Mouse (Mus musculus): ENCODE data around the gene Slc25a3. TPM values are rescaled to one million over a fixed set of nuclear protein-coding genes. Genes with fewer than 3 reads are reported as not detected.
A peak's percentile ranks its signal among the peaks of the same experiment; 100 is the strongest.

Slc25a3 gene
- total RNA-seq, 2 experiments from 2014 or later, result 388 to 413 TPM

DNA sequence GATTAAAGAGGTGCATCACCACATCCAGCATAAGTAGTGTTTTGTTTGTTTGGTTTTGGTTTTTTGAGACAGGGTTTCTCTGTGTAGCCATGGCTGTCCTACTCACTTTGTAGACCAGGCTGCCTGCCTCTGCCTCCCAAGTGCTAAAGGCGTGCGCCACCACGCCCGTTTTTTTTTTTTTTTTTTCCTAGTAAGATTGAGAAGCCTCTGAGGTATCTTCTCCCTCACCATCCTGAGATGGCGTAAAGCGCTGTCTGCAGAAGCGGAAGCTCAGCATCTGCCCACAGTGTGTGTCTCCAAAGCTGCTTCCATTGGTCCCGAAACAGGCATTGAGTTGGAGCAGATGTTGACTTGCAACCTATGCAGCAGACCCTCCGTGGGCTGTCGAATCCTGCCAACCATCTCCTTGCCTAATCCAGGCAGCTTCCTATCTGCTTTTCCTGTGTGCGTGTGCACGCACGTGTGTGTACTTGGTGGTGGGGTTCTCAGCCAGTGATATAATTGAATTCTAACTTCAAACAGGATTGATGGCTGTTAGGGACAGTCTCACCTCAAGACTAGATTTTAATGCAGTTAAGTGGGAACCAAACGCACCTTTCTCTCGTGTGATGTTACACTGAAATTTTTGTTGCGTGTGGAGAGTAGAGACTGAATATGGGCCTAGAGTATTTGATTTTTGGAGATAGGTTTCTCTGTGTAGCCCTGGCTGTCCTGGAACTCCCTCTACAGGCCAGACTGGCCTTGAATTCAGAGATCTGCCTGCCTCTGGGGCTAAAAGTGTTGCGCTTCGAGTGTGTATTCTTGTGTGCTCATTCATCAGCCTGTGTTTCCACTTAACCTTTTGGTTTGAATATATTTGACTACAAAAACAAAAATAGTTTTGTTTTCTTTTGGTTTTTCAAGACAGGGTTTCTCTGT is 19.7 kb upstream of the Slc25a3 start:
- DNase-seq, result no peak
- intact Hi-C loops (cut with DNase I), result no loop called here

DNA sequence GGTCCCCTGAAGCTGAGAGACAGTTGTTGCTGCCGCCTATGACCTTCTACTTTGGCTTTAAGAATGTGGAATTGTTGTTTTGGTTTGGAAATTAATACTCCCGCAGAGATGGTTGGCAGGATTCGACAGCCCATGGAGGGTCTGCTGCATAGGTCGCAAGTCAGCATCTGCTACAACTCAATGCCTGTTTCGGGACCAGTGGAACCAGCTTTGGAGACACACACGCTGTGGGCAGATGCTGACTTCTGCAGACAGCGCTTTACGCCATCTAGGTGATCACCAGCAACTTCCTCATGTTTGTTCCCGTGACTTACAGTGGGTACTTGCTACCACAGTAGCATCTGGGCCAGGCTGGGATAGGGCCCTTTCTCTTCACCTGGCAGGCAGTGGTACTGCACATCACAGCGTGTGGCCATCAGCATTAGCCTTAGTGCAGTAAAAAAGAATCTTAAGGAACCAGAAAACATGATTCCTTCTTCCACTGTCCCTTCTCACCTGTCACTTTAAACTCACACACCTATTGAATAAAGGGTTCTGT is 18.9 kb upstream of the Slc25a3 start:
- intact Hi-C loops (cut with DNase I), result no loop called here
- no peak for DNase-seq

DNA sequence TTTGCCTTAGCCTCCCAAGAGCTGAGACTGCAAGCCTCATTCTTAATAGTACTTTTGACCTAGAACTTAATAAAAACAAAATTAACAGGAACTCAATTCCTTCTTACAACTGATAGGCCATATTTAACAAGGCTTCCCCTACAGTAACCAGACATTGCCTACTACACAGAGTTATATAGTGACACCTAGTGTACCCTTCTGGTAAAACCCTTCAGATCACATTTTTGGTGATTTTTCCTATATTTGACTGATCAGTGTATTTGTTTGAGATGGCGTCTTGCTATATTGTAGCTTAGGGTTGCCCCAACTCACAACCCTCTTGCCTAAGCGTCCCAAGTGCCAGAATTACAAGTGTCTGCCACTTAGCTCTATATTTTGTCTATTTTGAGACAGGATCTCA is 17.7 kb upstream of the Slc25a3 start:
- DNase-seq, result no peak
- intact Hi-C loops (cut with DNase I), result no loop called here

DNA sequence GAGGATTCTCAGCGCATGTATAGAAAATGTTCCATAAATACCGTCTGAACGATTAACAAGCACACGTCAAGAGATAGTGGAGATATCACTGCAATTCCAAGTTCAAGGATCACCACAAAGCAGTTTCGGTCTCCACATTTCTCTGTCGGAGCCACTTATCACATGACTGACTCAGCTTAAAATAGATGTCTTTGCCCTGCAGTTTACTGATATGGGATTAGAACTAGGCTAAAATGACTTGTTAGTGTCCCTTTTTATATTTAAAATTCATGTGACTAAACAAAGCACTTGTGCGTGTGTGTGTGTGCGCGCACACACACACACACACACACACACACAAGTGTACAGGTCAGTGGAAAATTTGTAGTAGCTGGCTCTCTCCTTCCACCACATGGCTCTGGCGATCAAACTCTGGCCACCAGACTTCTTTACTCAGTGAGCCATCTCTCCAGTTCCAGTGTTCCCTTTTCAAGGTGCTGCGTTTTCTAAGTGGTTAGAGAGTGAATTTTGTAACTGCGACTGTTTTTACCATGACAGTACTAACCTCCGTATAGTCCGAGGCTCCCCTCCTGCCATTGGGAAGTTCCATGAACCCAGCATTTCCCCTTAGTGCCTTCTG is 15.4 kb upstream of the Slc25a3 start:
- DNase-seq, result no peak
- intact Hi-C loops (cut with DNase I), result loop anchor here (5.0 kb wide), 1 partner anchor 77 kb away; no protein-coding TSS in a partner anchor

DNA sequence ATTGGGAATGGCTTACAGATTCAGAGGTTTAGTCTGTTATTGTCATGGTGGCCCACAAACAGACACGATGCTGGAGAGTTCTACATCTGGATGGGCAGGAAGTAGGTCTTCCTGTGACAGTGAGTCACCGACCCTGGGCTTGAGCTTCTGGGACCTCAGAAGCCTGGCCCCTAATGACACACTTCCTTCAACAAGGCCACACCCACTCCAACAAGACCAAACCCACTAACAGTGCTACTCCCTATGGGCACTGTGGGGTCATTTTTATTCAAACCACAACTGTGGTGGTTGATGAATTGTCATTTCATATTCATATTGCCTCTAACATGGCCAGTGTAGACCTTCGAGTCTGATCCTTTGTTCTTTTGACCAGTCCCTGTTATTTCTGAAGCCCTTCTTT is 14.5 kb upstream of the Slc25a3 start:
- intact Hi-C loops (cut with DNase I), result loop anchor here (5.0 kb wide), 1 partner anchor 76 kb away; no protein-coding TSS in a partner anchor

DNA sequence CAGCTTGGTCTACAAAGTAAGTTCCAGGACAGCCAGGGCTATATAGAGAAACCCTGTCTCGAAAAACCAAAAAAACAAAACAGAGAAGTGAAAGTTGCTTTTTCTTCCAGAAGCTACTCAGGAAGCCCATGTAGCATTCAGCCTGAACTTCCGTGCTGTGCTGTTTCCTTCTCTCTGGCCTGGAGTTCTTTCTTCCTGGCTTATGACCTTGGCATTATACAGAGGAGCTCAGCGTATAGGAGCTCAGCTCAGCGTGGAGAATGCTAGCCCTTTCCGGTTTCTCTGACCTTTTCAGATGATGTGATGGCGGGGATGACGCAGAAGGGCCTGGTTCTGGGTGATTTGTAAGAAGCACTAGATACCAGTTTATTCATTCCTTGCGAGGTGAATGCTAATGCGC is 13.5 kb upstream of the Slc25a3 start:
- intact Hi-C loops (cut with DNase I), result loop anchor here (5.0 kb wide), 1 partner anchor 75 kb away; no protein-coding TSS in a partner anchor

More for the DNA sequence above, 14.5 kb upstream of the Slc25a3 start:
- DNase-seq, result no peak

DNA sequence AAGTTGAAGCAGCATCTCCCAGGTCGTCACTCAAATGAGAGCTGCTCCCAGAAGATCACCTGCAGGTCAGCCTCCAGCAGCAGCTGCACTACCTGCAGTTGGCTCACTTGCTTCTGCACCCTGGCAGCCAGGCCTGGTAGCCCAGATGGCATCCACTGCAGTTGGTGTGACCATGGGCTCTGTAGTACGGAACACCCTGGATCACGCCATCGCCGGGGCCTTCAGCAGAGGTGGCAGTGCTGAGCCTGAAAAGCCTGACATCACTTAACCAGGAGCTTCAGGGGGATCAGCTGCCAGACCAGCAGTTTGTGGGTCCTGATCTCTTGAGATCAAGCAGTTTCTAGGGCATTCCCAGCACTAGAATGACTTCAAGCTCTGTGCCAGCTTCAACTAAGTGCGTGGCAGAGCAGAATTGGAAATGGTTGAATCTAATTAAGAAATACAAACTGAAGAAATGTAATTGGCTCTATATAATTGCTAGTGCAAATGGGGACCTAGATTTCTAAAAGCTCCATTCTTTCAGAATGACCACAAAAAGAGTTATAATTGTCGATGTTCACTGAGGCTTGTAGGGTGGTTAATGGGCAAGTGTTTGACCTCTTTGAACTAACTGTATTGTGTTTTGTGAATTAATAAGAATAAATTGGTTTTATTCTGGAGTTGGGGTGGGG is 11.6 kb upstream of the Slc25a3 start:
- intact Hi-C loops (cut with DNase I), result loop anchor here (5.0 kb wide), 1 partner anchor 73 kb away; no protein-coding TSS in a partner anchor
- DNase-seq, result no peak

More for the DNA sequence above, 13.5 kb upstream of the Slc25a3 start:
- DNase-seq, result no peak

DNA sequence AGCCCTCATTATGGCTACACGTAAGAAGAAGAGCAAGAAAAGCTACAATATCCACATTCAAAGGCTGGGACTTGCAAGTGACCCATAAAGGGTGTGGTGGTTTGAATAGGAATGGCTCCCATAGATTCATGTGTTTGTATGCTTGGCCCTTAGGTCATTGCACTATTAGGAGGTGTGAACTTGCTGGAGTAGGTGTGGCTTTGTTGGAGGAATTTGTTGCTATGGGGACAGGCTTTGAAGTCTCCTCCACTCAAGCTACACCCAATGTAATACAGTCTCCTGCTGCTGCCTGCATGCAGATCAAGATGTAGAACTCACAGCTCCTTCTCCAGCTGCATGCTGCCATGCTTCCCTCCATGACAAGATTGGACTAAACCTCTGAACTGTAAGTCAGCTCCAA is 7.7 kb upstream of the Slc25a3 start:
- no peak for DNase-seq
- intact Hi-C loops (cut with DNase I), result no loop called here

DNA sequence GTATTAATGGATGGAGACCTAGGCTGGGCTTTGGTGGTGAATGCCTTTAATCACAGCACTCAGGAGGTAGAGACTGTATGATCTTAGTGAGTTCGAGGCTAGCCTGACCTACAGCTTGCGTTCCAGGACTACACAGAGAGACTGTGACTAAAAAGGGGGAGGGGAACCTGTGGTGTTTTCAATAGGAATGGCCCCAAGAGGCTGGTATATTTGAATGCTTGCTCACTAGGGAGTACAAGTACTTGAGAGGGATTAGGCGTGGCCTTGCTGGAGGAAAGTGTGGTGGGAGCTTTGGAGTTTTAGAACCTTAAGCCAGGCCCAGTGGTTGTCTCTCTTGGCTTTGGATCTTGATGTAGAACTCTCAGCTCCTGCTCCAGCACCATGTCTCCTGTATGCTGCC is 6.9 kb upstream of the Slc25a3 start:
- no peak for DNase-seq
- intact Hi-C loops (cut with DNase I), result no loop called here

DNA sequence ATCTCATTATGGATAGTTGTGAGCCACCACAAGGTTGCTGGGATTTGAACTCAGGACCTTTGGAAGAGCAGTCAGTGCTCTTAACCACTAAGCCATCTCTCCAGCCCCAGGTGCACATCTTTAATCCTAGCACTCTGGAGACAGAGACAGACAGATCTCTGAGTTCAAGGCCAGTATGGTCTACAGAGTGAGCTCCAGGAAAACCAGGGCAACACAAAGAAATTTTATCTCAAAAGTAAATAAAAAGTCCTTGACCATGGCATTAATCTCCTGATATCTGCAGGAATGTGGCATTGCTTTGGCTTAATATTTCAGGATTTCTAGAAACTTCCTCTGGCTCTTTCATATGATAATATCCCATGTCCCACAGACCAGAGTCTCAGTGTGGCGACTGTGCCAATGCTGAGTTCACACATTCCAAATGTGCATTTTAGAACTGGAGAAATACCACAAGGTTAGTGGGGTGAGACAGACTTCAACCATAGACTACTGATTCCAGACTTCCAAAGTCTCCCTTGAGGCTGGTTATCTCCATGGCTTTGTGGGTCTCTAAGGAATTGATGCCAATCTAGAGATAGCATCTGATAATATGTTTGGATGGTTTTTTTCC is 4.8 kb upstream of the Slc25a3 start:
- intact Hi-C loops (cut with DNase I), result no loop called here
- DNase-seq, result no peak

DNA sequence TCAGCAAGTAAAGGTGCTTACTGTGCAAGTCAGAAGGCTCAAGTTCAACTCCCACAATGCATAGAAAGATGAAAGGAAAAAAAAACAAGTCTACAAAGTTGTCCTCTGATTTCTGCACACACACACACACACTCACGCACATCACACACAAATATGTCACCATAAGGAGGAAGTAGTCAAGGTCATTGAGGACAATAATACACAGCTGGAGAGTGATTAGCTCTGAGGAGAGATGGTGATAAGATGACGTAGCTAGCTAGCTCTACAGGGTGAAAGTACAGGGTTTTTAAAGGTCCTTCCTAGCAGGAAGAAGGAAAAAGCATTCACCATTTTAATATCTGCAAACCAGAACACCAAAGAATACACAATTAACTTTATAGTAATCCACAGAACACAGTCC is 3.5 kb upstream of the Slc25a3 start:
- no peak for DNase-seq
- intact Hi-C loops (cut with DNase I), result no loop called here

DNA sequence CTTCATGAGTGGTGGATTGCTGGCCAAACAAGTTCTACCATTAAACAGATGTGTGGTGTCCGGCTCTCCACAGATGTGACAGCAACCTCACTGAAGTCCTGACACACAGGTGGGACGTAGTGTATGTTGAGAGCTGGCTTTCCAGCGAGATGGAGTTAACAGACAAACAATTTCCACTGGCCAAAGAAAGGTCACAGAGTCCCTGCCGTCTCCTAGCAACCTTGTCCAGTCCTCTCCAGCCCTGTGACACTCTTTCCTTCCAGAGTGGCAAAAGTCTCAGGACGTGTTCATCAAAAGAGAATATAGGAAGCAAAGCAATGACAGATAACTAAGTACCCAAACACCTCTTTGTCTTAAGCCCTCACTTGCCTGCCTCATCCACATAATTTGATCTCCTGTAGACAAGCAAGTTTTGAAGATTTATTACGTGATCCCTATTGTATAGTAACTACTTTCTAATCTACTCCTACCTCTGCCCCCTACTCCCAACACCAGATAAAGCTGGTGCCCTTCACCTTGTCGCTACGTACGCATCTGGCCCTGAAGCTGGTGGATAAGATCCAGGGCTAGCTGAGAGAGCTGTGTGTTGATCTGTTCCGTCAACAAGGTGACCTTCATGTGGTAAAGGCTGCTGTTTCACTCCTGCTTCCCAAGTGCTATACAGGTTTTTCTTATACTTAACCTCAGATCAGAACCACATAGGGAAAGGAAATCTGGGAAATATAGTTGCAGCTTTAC is 2.9 kb upstream of the Slc25a3 start:
- DNase-seq, result no peak
- intact Hi-C loops (cut with DNase I), result no loop called here

DNA sequence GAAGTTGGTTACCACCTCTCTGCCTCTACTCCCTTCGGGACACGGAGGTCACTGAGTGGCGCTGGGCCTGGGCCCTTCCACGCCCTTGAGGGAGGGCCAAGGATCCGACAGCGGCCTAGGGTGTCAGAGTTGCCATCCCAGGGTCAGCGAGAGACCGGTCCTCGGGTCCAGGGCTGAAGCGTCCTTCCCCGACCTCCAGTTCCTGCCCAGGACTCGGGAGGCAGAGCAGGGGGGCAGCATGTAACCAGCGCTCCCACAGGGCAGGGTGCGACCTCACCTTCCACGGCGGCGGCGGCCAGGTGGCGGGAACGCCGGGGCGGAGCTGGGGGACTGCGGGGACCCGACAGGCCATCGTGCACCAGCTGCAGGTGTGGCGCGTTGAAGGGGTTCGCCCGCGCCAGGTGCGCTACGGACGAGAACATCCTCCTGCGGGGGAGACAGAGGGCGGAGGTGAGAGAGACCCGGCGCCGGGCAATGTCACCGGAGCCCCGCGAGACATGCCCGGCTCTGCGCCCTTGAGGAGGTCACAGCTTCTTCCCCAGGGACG is 505 bp downstream of the Slc25a3 start:
- intact Hi-C loops (cut with DNase I), result no loop called here
- peak; percentile 29 for DNase-seq

DNA sequence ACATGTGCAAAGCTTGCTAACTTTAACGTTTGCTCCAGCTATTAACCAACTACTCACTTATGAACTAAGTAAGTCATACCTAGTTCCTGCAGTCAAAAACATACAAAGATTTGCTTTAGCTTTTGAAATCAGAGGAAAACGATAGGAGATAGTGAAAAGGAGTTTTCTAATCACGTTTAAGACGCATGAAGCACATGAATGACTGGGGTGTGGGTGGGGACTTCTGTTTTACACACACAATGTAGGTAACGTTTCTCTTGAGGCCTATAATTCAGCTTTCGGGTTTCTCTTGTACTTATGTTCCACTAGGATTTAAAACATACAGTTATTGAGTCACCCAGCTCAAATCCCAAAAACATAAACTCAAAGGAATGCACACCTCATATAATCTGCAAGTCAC is 1.2 kb downstream of the Slc25a3 start:
- DNase-seq, result no peak
- intact Hi-C loops (cut with DNase I), result no loop called here

DNA sequence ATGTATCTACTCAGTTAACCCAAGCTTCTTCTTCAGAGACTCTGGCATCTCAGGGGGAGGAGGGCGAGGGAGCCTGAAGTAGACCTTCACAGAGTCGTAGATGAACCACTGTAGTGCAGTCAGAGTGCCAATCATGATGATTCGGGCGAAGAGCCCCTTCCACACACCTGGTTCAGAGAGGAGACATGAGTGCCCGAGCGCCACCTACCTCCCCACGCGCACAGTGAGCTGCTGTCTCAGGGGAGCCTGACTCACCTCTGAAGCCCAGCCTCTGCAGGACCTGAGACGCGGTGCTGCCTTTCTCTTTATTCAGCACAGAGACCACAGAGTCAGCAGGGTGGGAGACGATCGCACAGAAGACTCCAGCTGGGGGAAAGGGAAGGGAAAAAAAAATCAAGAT is 6.9 kb downstream of the Slc25a3 start:
- intact Hi-C loops (cut with DNase I), result no loop called here
- DNase-seq, result no peak

DNA sequence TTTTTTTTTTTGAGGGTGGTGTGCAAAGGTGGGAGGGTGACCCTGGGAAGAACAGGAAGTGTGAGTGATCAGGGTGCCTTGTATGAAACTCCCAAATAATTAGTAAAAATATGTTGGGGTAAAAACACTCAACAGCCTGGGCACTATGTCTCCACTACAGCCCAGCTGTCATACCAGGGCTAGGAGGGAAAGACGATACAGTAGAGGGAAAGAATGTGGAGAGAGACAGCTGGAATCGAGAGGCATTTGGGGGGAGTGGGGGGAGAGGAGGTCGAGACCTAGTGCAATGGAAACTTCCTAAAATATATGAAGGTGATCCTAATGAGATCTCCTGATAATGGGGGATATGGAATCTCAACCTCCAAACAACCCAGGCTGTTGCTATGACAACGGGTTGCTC is 14.0 kb downstream of the Slc25a3 start:
- intact Hi-C loops (cut with DNase I), result no loop called here

DNA sequence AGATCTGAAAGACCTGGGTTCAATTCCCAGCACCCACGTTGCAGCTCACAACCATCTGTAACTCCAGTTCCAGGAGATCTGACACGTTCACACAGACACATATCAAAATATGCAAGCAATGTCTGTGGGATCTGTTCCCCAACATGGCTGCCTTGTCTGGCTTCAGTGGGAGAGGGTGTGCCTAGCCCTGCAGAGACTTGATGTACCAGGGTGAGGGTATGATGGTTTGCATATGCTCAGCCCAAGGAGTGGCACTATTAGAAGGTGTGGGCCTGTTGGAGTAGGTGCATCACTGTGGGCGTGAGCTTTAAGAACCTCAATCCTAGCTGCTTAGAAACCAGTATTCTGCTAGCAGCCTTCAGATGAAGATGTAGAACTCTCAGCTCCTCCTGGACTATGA is 17.9 kb downstream of the Slc25a3 start:
- DNase-seq, result no peak
- intact Hi-C loops (cut with DNase I), result no loop called here

More for the DNA sequence above, 14.0 kb downstream of the Slc25a3 start:
- no peak for DNase-seq

DNA sequence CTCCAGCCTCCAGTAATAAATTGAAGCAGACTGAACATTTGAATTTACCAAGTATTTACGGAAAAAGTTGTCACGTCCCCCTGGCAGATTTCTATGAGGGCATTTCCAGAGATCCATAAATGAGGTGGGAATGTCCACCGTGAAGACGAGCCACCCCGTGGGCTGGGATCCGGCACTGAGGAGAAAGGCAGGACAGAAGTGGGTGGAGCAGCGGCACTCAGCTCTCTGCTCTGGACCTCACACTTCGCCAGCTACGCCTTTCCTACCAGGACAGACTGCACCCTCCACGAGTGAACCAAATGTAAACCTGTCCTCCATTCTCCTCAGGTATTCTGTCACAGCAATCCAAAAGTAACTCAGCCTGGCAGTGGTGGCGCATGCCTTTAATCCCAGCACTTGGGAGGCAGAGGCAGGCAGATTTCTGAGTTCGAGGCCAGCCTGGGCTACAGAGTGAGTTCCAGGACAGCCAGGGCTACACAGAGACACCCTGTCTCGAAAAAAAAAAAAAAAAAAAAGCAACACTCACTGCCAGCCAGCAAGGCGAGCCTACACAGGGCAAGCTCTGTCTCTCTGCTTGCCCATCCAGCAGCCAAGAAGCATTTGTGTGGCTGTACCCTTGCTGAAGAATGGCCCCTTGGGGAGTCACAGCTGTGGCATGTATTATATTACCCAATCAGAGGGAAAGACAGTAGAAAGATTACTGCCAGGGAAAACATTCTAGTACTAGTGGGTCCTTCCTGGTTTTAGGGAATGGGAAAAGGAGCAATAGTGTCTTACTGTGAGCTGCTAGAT is 20.9 kb downstream of the Slc25a3 start:
- intact Hi-C loops (cut with DNase I), result no loop called here
- DNase-seq, result no peak

DNA sequence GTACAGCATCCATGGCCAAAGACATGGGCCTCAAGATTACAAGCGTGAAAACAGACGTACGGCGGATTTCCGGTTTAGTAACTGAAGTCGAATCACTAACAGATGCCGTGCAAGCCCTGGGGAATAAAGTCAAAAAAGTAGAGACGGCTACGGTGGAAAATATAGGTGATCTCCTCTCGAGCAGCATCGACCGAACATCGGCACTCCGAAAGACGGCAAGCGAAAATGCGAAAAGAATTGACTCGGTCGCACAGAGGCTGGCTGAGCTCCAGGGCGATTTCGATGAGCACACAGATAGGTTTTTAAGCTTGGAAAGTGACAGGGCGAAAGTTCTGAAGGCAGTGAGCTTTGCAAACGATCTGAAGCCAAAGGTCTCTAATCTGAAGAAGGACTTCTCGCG is 21.9 kb downstream of the Slc25a3 start:
- intact Hi-C loops (cut with DNase I), result no loop called here
- no peak for DNase-seq
